Mouse (Mus musculus) small intestine, adult 2 months (tissue): ENCODE data around the gene Cbx4.

Source experiments
- CTCF ChIP-seq: fragments of 200-500 bp; IDR thresholded peaks from 2 replicates; pipeline ENCODE4 v1.5.1; 2012; ENCODE audit warnings: low read depth, mild to moderate bottlenecking, control low read depth, inconsistent platforms, low read length, moderate library complexity, mixed read lengths; ENCODE audit not compliant: insufficient replicate concordance, insufficient read length; ENCODE audit errors: extremely low read depth
- POLR2A ChIP-seq: fragments of 200-500 bp; IDR thresholded peaks from 2 replicates; pipeline ENCODE4 v1.6.1; 2012; ENCODE audit warnings: low read depth, mild to moderate bottlenecking, control low read depth, inconsistent platforms, low read length, moderate library complexity

GRCm38 (mm10) chr11:119035686-119036165 lies 50.3 kb downstream of the Cbx4 start:
- TF ChIP-seq POLR2A (no peak), CTCF (no peak)
